Mouse (Mus musculus) cerebellum, adult 8-10 months (tissue): ENCODE measurements around the gene Gm20517.

ENCODE experiments used
- DNase-seq: peaks from one replicate; pipeline ENCODE4 v3.0.0; 2022

Gm20517 gene

DNA sequence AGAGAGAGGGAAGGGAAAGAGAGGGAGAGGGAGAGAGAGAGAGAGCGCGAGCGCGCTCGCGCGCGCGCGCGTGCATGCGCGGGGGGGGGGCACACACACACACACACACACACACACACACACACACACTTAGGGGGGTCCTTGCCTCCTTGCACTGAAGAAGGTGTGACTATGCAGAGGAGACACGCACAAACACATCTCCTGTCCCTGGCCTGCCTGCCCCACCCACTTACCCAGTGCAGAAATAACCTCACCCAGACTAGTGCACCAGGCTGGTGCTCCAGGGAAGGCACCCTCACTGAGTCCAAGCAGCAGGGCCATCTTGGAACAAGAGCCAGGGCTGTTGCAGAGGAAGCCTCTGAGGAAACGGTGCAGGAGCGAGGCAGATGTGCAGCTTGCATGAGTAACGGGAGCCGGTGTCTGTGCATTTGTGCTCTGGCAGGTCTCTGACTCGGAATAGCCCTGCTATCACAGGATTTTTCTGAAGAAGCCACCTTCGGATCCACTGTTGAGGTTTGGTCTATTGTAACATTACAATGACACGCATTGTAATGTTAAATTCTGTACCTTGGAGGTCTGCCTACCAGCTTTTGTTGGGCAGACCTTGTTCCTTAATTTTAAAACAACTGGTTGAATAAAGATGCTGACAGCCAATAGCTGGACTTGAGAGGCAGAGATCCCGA is 101.6 kb downstream of the Gm20517 start:
- no peak for DNase-seq

DNA sequence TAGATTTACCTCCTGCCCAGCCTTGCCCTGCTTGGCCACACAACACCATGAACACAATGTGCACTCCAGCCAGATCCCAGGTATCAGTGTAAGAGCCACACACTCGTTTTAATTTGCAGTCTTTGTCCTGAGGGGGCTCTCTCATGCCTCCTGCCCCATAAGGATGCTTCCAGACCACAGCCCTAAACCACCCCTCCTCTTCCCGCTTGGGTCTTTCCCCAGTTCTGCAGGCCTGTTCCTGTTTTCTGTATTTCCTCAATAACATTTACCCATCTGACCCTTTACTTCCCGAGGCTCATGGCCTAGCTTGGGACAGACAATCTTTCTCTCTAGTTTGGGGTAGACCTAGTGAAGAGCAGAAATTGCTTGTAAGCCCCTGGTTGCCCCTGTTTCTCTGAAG is 103.6 kb downstream of the Gm20517 start:
- DNase-seq, result no peak

DNA sequence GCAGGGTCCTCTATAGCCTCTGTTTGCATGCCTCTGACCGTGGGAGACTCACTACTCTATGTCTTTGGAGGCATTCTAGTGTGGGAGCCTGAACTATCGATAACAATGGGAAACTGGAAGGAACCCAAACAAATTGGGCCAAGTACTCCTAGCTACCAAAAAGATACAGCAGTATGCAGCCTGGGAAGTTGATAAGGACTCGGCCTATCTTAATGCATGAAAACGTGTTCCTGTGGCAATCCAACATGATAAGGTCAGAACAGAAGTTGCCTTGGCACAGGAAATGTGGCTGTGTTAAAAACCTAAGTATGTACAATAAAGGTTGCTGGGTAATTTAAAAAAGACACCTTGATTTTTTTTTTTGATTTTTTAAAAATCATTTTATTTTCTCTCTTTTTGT is 109.8 kb downstream of the Gm20517 start:
- no peak for DNase-seq

DNA sequence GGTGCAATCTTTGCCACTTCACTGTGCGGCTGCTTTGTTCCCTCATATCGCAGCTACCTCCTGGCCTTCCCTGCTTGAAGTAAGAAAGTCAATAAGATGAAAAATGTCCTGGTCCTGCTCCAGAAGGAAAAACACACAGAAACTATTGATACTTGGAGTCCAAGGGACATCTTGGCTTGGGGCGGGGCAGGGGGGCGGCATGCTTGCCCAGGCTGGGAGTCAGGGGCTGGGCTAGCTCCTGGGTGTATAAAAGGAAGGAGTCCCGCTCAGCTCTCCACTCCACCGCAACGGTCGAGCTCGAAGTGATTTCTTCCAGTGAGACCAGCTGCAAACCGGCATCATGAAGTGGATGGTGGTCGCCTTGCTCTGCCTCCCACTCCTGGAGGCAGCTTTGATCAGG is 115.2 kb downstream of the Gm20517 start, which contains the start of gene Pgc:
Pgc (plus strand) TSS at position 277 of the 400 bp plus-strand sequence.
- DNase-seq, result no peak

DNA sequence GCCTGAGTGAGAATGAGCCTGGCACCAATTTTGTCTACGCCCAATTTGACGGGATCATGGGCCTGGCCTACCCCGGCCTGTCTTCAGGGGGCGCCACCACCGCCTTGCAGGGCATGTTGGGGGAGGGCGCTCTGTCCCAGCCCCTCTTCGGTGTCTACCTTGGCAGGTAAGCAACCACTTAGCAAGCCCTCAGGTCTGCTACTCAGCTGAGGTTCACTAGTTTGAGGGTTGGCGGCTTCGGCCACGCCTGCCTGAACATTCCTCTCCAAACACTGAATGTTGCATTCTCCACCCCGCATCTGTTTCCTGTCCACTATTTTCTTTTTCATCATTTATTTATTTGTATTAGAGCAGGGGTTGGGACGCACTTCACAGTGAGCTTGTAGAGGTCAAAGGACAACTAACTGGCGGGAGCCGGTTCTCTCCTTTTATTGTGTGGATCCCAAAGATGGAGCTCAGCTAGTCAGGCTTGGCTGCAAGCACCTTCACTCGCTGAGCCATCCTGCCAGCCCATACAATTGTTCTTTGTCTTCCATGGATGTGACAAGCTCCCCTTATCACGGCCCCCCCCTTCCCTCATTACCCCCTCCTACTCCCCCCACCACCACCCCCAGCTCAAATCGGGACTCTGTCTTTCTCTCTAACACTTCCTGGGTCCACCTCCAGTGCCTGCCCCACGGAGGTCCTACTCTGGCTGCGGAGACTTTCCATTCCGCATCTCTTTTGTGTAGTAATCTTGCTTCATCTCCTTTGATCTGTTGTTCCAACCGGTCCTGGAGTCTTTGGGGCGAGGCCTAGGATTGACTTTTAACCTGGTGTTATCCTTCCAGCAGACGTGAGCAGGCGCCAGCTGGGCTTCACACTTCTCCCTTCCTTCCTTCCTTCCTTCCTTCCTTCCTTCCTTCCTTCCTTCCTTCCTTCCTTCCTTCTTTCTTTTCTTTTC is 119.5 kb downstream of the Gm20517 start:
- no peak for DNase-seq
